Mouse (Mus musculus) embryonic facial prominence, embryonic 13.5 days (tissue): ENCODE results near the gene Neurog3. TPM values are rescaled to one million over a fixed set of nuclear protein-coding genes. Genes with fewer than 3 reads are reported as not detected.

Source experiments
- polyA plus RNA-seq: library from polyadenylated mRNA; unstranded; fragments of >200 nt; fragmentation: Nextera tagmentation; extraction: Ambion mirVana; gene quantifications from 2 replicates; pipeline ENCODE4 v1.2.1, GENCODE M21; 2015

Gene Neurog3
- polyA plus RNA-seq, 1 experiment from 2014 or later, result not detected

Other genes with a start within 250 kb of the Neurog3 start
- gene Col13a1, start 154.0 kb upstream of the Neurog3 start, polyA plus RNA-seq, result 6.4 and 11.4 TPM in 2 replicates
- 21.2 and 21.9 TPM in 2 replicates for gene Fam241b, start 10.8 kb downstream of the Neurog3 start, polyA plus RNA-seq
- gene Tspan15, start 98.2 kb downstream of the Neurog3 start, polyA plus RNA-seq, result 9.8 and 11.3 TPM in 2 replicates
- not detected in 2 replicates for gene Tacr2, start 119.3 kb downstream of the Neurog3 start, polyA plus RNA-seq
- 32.9 and 38.9 TPM in 2 replicates for gene Hk1, start 246.8 kb downstream of the Neurog3 start, polyA plus RNA-seq